Mouse (Mus musculus): ENCODE measurements around the gene Rdh7.
"Not testable (repeated sequence)": the region's sequence is repeated elsewhere in the genome, so short reads cannot be mapped to it uniquely, and the experiment has no call there.

DNA sequence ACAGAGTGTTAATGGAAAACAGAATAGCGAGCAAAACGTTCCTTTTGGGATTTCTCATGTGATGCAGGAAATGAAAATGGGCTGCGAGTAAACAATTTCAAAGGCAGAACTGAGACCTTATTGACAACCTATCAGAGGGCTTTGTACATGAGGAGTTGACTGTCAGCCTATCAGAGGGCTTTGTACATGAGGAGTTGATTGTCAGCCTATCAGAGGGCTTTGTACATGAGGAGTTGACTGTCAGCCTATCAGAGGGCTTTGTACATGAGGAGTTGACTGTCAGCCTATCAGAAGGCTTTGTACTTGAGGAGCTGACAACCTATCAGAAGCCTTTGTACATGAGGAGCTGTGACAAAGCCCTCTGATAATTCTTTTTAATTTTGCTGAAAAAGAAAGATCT is 28.6 kb upstream of the Rdh7 start:
- TF ChIP-seq POLR2A (IDR thresholded peaks at IDR 0.05; ENCODE audit: insufficient read depth, low read length); CTCF (IDR thresholded peaks at IDR 0.05; ENCODE audit: low read depth, low read length): not testable (repeated sequence)

All from ES-Bruce4 (cell line).